Mouse (Mus musculus) midbrain, embryonic 13.5 days (tissue): ENCODE measurements at regions not wholly inside any gene's neighbourhood (a gene's known extent, or its start where the extent isn't known, plus 50 kb on each side); places are given as distances from the start of the nearest gene placed in this dataset.

Experiments
- ATAC-seq: fragments of 200-750 bp; cut with Nextera tagmentation; 2 replicates; pipeline ENCODE4 v1.8.0; 2017; ENCODE audit warnings: mild to moderate bottlenecking, moderate TSS enrichment, moderate library complexity
- H3K27ac ChIP-seq: fragments of 300-500 bp; sonication (generic); 2 replicates; pipeline ENCODE4 v1.5.1; 2015; ENCODE audit warnings: inconsistent platforms, mild to moderate bottlenecking, moderate library complexity
- H3K27me3 ChIP-seq: fragments of 300-500 bp; sonication (generic); 2 replicates; pipeline ENCODE4 v1.6.1; 2015; ENCODE audit warnings: mild to moderate bottlenecking, inconsistent platforms
- H3K36me3 ChIP-seq: fragments of 300-500 bp; sonication (generic); 2 replicates; pipeline ENCODE4 v1.6.1; 2015; ENCODE audit warnings: mild to moderate bottlenecking, inconsistent platforms
- H3K4me1 ChIP-seq: fragments of 300-500 bp; sonication (generic); replicated peaks from 2 replicates; pipeline ENCODE4 v1.6.1; 2015; ENCODE audit warnings: inconsistent platforms
- H3K4me2 ChIP-seq: fragments of 300-500 bp; sonication (generic); replicated peaks from 2 replicates; pipeline ENCODE4 v1.6.1; 2015; ENCODE audit warnings: moderate library complexity, mild to moderate bottlenecking, inconsistent platforms
- H3K4me3 ChIP-seq: fragments of 300-500 bp; sonication (generic); replicated peaks from 2 replicates; pipeline ENCODE4 v1.5.1; 2015; ENCODE audit warnings: mild to moderate bottlenecking, inconsistent platforms
- H3K9ac ChIP-seq: fragments of 300-500 bp; sonication (generic); replicated peaks from 2 replicates; pipeline ENCODE4 v1.6.1; 2015; ENCODE audit warnings: mild to moderate bottlenecking, inconsistent platforms
- H3K9me3 ChIP-seq: fragments of 300-500 bp; sonication (generic); 2 replicates; pipeline ENCODE4 v1.6.1; 2016; ENCODE audit warnings: mild to moderate bottlenecking, inconsistent platforms
- WGBS: fragments of 180-500 bp; shearing (Covaris S2); methylation state at CpG from one replicate; pipeline ENCODE4 v1.1.7; 2015; 5-methylcytosine and 5-hydroxymethylcytosine counted together

DNA sequence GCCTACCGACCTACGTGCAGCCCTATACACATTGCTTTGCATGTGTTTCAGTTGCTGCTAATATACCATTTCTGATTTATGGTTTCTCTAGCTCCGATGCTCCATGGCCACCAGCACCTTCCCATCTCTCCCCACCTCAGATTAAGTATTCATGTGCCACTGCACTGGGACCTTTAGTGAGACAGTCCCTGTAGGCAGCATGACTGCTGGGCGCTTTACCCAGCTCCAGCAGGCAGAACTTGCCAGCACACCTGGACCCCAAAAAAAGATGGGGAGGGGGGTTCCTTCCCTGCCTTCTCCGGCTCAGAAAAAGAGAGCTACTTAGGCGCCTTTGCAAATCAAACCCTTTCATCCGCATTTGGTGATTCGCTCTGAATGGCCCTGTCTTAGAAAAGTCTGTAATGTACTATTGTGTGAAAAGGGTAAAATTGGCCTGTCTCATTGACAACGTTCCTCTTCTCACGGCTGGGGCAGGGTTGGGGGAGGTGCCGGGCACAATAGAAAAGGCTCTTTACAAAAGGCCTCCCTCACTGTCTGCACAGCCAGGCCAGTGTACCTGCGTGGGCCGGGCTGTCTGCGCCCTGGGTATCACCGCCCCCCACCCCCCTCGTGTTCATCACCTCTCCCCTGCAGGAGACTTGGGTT is 89.6 kb upstream of the Id4 start:
- WGBS, result 17% methylated on average over 16 of the region's 16 CpGs
- Histone ChIP-seq H3K27ac (peak overlapping the region; percentile 68), H3K27me3 (no peaks in the 10 kb centered on the region), H3K9ac (no peak overlapping the region; the same call in 1 of the 2 replicates), H3K4me3 (no peak overlapping the region), H3K4me1 (peaks cover 34% of the 10 kb centered on the region), H3K9me3 (0 out of 2 replicates have a peak, but pooled peaks cover 3% of the 10 kb centered on the region), H3K4me2 (peak overlapping the region; percentile 33), H3K36me3 (no peaks in the 10 kb centered on the region)
- peak; percentile 87 for ATAC-seq

DNA sequence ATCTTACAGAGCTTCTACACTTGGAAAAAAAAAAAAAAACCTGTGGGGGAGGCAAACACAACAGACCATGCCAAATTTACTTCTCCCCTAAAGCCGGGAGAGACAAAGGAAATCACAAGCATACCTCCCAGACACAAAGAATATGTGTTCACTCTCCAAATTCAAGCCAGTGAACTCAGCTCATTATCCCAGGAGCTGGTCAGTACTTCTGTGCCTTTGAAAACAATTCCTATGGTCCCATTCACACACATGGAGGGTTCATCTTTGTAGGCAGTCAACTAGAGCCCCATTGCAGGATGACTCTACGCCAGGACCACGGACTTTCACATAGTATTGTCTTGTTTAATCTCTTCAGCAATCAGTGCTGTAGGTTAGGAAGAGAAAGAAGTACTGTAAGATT is 89.0 kb upstream of the Id4 start:
- H3K4me2 ChIP-seq, result peak overlapping the region; percentile 33
- no peaks in the 10 kb centered on the region for H3K36me3 ChIP-seq
- H3K4me3 ChIP-seq, result no peak overlapping the region
- peak overlapping the region; percentile 68 for H3K27ac ChIP-seq
- H3K27me3 ChIP-seq, result no peaks in the 10 kb centered on the region
- peak; percentile 56 for ATAC-seq
- 19% methylated on average over 3 of the region's 3 CpGs for WGBS
- H3K4me1 ChIP-seq, result peaks cover 31% of the 10 kb centered on the region
- 0 out of 2 replicates have a peak, but pooled peaks cover 3% of the 10 kb centered on the region for H3K9me3 ChIP-seq
- H3K9ac ChIP-seq, result no peak overlapping the region; the same call in 1 of the 2 replicates

DNA sequence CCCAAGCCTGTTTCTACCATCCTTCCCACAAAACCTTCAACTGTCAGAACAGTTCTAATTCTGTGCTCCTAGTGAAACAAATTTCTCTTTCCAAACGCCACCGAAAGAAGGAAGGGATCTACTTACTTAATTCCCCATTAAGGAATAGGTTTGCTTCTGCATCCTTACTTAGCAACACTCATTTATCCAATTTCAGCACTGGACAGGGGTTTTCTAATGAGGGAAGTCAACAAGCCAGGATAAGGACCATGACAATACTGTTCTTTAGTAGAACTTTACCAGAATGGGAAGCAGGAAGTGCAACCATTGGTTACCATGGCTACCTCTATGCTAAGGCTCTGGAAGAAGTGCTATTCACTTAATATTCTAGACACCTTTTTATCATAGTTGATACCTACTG is 68.6 kb upstream of the Id4 start:
- H3K36me3 ChIP-seq, result no peaks in the 10 kb centered on the region
- WGBS, result 88% methylated on average over 2 of the region's 2 CpGs
- no peak overlapping the region for H3K27ac ChIP-seq
- H3K27me3 ChIP-seq, result no peaks in the 10 kb centered on the region
- ATAC-seq, result no peak
- no peak overlapping the region for H3K9ac ChIP-seq
- H3K9me3 ChIP-seq, result no peaks in the 10 kb centered on the region
- no peaks in the 10 kb centered on the region for H3K4me1 ChIP-seq
- no peak overlapping the region for H3K4me3 ChIP-seq
- no peak overlapping the region for H3K4me2 ChIP-seq

DNA sequence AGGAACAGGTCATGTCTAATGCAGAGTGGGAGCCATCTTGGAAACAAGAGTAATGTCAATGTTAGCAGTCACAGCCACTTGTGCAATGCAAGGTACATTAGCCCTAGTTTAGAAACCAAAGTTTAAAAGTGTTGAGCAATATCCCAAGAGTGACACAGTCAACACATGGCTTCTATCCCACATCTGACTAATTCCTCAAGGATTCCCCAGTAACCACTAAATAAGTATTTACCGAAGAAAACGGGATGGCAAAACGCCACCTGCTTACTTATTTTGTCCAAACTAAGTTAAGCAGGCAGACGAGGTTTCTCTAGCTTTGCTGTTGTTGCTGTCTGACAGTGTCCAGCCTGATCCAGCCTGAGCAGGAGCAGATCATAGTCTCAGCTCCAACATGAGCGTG is 67.1 kb upstream of the Id4 start:
- Histone ChIP-seq H3K4me2 (no peak overlapping the region), H3K27ac (no peak overlapping the region), H3K4me1 (no peaks in the 10 kb centered on the region), H3K9me3 (no peaks in the 10 kb centered on the region), H3K27me3 (no peaks in the 10 kb centered on the region), H3K9ac (no peak overlapping the region), H3K36me3 (no peaks in the 10 kb centered on the region), H3K4me3 (no peak overlapping the region)
- 92% methylated on average over 5 of the region's 5 CpGs for WGBS
- no peak for ATAC-seq

DNA sequence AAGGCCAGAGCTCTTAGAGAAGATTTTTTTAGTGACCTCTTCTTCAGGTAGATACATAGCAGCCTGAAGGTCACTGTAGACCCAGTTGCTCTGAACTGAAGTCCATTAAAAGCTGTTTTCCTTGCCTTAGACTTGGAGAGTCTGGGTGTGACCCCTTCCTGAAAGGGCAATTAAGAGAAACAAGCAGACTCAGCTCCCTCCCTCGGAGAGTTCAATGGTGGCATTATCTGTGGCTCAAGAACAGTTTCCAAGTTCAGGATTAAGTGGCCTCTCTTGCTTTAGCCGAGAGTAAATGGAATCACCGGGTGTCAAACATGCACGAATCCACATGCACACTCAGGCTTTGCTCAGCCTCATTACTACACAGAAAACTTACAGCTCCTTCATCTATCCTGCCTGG is 53.2 kb upstream of the Id4 start:
- Histone ChIP-seq H3K9me3 (no peaks in the 10 kb centered on the region), H3K9ac (no peak overlapping the region), H3K36me3 (no peaks in the 10 kb centered on the region), H3K4me3 (no peak overlapping the region), H3K4me1 (no peaks in the 10 kb centered on the region), H3K27ac (no peak overlapping the region), H3K4me2 (no peak overlapping the region), H3K27me3 (no peaks in the 10 kb centered on the region)
- 40% methylated on average over 4 of the region's 4 CpGs for WGBS
- ATAC-seq, result no peak
